Mouse (Mus musculus): Measurements from ENCODE around the gene Olfr146. TPM values are rescaled to one million over a fixed set of nuclear protein-coding genes. Genes with fewer than 3 reads are reported as not detected.

The Olfr146 gene
- polyA plus RNA-seq (2021; fragmentation: Nextera tagmentation): not detected in 2 replicates
- long read RNA-seq, experiment 1: 0 reads
- long read RNA-seq, experiment 2: 0 reads

DNA sequence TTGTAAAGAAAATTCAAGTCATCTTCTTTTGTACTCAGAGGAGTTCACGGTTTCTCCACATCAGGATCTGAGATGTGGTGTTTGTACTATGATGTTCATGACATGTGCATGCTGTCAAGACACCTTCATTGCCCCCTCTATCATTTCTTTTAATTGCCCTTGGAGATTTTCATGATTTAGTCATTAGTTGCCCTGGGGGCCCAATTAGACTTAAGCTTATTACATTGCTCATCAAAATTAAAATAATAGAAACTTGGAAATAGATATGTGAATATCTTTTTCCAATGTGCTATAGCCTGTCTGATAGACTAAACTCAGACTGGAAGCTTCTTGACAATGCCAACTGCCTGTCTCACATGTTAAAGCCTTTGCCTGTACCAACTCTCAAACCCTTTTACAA is at the start of gene Olfr146:
Olfr146 (minus strand) TSS at position 101 of the 400 bp plus-strand sequence.

DNA sequence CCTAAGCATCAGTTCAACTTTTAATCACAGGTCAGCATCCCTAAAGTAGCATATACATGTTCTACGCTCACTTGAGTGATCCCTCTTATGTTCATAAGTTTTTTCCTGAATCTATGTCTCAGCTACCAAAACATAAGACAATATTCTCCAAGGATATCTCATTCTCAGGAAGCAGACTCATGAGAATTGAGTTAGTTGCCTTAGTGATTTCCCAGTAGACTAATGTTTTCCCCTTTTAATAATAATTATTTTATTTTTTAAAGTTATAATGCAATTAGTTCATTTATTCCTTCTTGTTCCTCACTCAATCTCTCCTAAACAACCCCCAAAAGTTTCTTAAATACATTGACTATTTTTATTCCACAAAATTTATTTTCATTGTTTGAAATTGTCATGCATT is 41.7 kb upstream of the Olfr146 start, which contains the start of gene Olfr937:
Olfr937 (minus strand) TSS at position 101 of the 400 bp plus-strand sequence.

DNA sequence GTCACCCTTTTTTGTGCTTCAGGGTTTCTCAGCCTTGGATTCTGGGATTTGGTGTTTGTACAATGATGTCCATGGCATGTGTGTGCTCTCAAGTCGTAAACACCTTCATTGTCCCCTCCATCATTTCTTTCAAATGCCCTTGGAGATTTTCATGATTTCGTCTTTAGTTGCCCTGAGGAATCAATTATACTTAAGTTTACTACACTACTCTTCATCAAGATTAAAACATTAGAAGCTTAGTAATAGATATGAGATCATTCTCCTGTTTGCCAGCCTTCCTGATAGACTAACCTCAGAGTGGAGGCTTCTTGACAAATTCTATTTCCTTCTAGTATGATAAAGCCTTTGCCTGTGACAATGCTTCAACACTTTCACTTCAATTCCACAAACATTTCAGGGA is 23.6 kb downstream of the Olfr146 start, which contains the start of gene Olfr935:
Olfr935 (minus strand) TSS at position 101 of the 400 bp plus-strand sequence.

DNA sequence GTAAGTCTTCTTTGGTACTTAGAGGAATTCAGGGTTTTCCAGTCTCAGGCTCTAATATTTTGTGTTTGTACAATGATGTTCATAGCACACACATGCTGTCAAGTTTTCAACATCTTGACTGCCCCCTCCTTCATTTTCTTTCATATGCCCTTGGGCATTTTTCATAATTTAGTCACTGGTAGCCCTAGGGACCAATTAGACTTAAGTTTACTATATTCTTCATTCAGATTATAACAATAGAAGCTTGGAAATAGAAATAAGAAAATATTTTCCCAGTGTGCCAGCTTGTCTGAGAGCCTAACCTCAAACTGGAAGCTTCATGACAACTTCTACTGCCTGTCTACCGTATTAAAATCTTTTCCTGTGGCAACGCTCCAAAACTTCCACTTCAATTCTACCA is 35.0 kb downstream of the Olfr146 start, which contains the start of gene Olfr934:
Olfr934 (minus strand) TSS at position 101 of the 400 bp plus-strand sequence.

DNA sequence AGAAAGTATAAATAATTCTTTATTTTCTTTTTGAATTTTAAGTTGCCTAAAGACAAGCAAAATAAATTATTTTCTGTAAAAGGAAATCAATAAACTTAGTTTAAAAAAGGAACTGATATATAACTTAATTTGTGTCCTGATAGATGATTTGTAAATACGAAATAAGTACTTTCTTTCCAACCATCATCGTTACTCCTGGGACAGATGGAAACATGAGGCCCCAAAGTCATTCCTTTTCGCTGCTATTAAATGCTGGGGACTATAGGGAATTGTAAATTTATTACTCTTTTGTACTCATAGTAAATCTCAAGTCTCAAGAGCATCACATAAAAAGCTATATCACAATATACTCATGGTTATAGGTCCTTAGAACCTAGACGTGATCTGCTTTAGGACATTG is 51.2 kb downstream of the Olfr146 start, which contains the start of gene Olfr933:
Olfr933 (plus strand) TSS at position 301 of the 400 bp plus-strand sequence.

Other genes starting within 250 kb of the Olfr146 start
- gene Olfr922, start 208.8 kb downstream of the Olfr146 start, polyA plus RNA-seq (2021; fragmentation: Nextera tagmentation): not detected in 2 replicates
- gene Olfr923, start 196.8 kb downstream of the Olfr146 start, polyA plus RNA-seq (2021; fragmentation: Nextera tagmentation): not detected in 2 replicates
- gene Olfr924, start 178.9 kb downstream of the Olfr146 start, polyA plus RNA-seq (2021; fragmentation: Nextera tagmentation): not detected in 2 replicates
- not detected in 2 replicates for gene Olfr26, start 168.3 kb downstream of the Olfr146 start, polyA plus RNA-seq (2021; fragmentation: Nextera tagmentation)
- gene Olfr926, start 146.3 kb downstream of the Olfr146 start, polyA plus RNA-seq (2021; fragmentation: Nextera tagmentation): not detected in 2 replicates
- gene Olfr930, start 93.6 kb downstream of the Olfr146 start, polyA plus RNA-seq (2021; fragmentation: Nextera tagmentation): not detected in 2 replicates
- gene Olfr933, start 51.1 kb downstream of the Olfr146 start, polyA plus RNA-seq (2021; fragmentation: Nextera tagmentation): not detected in 2 replicates
- gene Olfr934, start 35.1 kb downstream of the Olfr146 start, polyA plus RNA-seq (2021; fragmentation: Nextera tagmentation): not detected in 2 replicates
- gene Olfr935, start 23.7 kb downstream of the Olfr146 start, polyA plus RNA-seq (2021; fragmentation: Nextera tagmentation): not detected in 2 replicates
- not detected in 2 replicates for gene Olfr937, start 41.6 kb upstream of the Olfr146 start, polyA plus RNA-seq (2021; fragmentation: Nextera tagmentation)
- not detected in 2 replicates for gene Olfr938, start 55.5 kb upstream of the Olfr146 start, polyA plus RNA-seq (2021; fragmentation: Nextera tagmentation)
- gene Olfr27, start 104.8 kb upstream of the Olfr146 start, polyA plus RNA-seq (2021; fragmentation: Nextera tagmentation): not detected in 2 replicates
- gene Olfr943, start 142.9 kb upstream of the Olfr146 start, polyA plus RNA-seq (2021; fragmentation: Nextera tagmentation): 0.01 TPM in 1 of 2 replicates, not detected in the other
- gene Olfr944, start 178.5 kb upstream of the Olfr146 start, polyA plus RNA-seq (2021; fragmentation: Nextera tagmentation): not detected in 2 replicates
- gene Olfr1537, start 226.6 kb upstream of the Olfr146 start, polyA plus RNA-seq (2021; fragmentation: Nextera tagmentation): not detected in 2 replicates

Data from left cerebral cortex, adult 6 months (tissue).